Mouse (Mus musculus): ENCODE measurements at regions not wholly inside any gene's neighbourhood (a gene's known extent, or its start where the extent isn't known, plus 50 kb on each side); places are given as distances from the start of the nearest gene placed in this dataset.

- TF ChIP-seq EP300 (IDR thresholded peaks at IDR 0.05; ENCODE audit: low read depth) (no peak), CTCF (IDR thresholded peaks at IDR 0.05; ENCODE audit: low read depth) (no peak)
Measured at GRCm38 (mm10) chr19:59679191-59679590, 221.0 kb downstream of the Emx2 start.
